ENCODE assay signal across 20 mouse cellular contexts in the genomic region with DNA sequence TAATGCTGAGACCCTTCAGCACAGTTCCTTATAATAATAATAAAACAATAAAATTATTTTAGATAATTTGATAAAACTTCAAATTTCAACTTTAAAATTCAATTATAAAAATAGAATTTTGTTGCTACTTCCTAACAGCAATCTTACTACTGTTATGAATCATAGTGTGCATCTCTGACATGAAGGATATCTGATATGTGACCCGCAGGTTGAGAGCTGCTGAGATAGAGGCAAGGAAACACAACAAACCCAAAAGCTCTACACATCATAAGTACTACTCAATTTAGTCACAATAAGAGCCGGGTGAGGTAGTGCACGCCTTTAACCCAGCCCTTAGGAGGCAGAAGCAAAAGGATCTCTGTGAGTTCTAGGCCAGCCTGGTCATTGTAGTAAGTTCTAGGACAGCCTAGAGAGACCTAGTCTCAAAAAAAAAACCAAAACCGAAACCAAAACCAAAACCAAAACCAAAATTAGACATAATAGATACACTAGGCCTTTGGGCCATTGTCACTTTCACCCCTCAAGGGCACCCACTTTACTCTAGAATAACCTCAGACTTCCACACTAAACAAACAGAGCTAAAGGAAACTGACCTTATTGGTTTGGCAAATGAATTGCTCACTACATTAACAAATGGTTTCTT. TPM values are rescaled to one million over a fixed set of nuclear protein-coding genes. Genes with fewer than 3 reads are reported as not detected.
DNase-seq lines count a peak whose midpoint lies in the region; ATAC-seq lines count a peak whose summit lies in the region.
"Had no signal": no experiment of that assay in that cellular context is flagged by ENCODE, and none has a peak within 500 bp of the region (broad histone marks: within the 10 kb centered on the region; RNA-seq: fewer than 3 reads in every experiment).

No protein-coding gene starts in this region.

- DNase-seq in 3T3-L1 (ENCODE audit: low read depth, low spot score) (peak; percentile 25), 416B (ENCODE audit: low read depth) (peak; percentile 59)
- no peak for DNase-seq in cerebellum, adult 11-12 months
- no peak for DNase-seq in lung, postnatal 36 days
- DNase-seq: adrenal gland, postnatal 36 days; cerebellum, adult 8-10 months; cerebellum, postnatal 36 days; embryo, embryonic 11 days; gastrocnemius, postnatal 36 days; heart, adult 18-20 months; heart, postnatal 10 days; kidney, adult 2 months; kidney, postnatal 36 days; lung, embryonic 14.5 days; right cerebral cortex, adult 18-20 months; thymus, postnatal 4 days had no signal

- peak; percentile 77 for ATAC-seq in CD4-positive, CD25-positive, alpha-beta regulatory T cell, adult 4 months
- ATAC-seq in inflammation-experienced regulatory T-cells, adult 6 months = peak; percentile 68
- ATAC-seq: forebrain, embryonic 14.5 days; midbrain, embryonic 16.5 days had no signal

RNA-seq across cellular contexts. Expression of a gene that starts 12.6 kb away (rescaled TPM):
- 1 to 10 TPM; 5.6 to 6.0 TPM for polyA plus RNA-seq in CD4-positive, CD25-positive, alpha-beta regulatory T cell, adult 4 months (2017; shearing (Covaris generic))
- 1 to 10 TPM; 3.4 to 5.4 (median 5.3) TPM for polyA plus RNA-seq in inflammation-experienced regulatory T-cells, adult 6 months (2017; shearing (Covaris generic))

RNA-seq across cellular contexts. Expression of a gene that starts 54.0 kb away (rescaled TPM):
- polyA plus RNA-seq in CD4-positive, CD25-positive, alpha-beta regulatory T cell, adult 4 months (2017; shearing (Covaris generic)) = 10 to 100 TPM; 24.7 to 30.1 TPM
- polyA plus RNA-seq in inflammation-experienced regulatory T-cells, adult 6 months (2017; shearing (Covaris generic)) = 10 to 100 TPM; 24.0 to 27.5 (median 27.4) TPM

RNA-seq across cellular contexts. Expression of a gene that starts 56.3 kb away (rescaled TPM):
- polyA plus RNA-seq in CD4-positive, CD25-positive, alpha-beta regulatory T cell, adult 4 months (2017; shearing (Covaris generic)) = 10 to 100 TPM; 11.7 to 23.9 TPM
- 10 to 100 TPM; 13.4 to 26.0 (median 15.0) TPM for polyA plus RNA-seq in inflammation-experienced regulatory T-cells, adult 6 months (2017; shearing (Covaris generic))

Comparison
In these comparisons a context has a peak if more than half of its experiments do, and no peak if none do; other contexts are left out.
1. DNase-seq: peak in 3T3-L1 (single experiment) and 416B (single experiment); none in cerebellum, adult 11-12 months (single experiment) and lung, postnatal 36 days (single experiment).